Mouse (Mus musculus) hindbrain, embryonic 11.5 days (tissue): ENCODE measurements at regions not wholly inside any gene's neighbourhood (a gene's known extent, or its start where the extent isn't known, plus 50 kb on each side); places are given as distances from the start of the nearest gene placed in this dataset.

Experiments
- ATAC-seq: fragments of 200-750 bp; cut with Nextera tagmentation; 2 replicates; pipeline ENCODE4 v1.8.0; 2017; ENCODE audit warnings: mild to moderate bottlenecking, moderate TSS enrichment, moderate library complexity; ENCODE audit not compliant: low FRiP score
- DNase-seq: peaks from one replicate; pipeline ENCODE4 v3.0.0-alpha.2; 2015; ENCODE audit warnings: low spot score
- H3K27ac ChIP-seq: fragments of 300-500 bp; sonication (generic); 2 replicates; pipeline ENCODE4 v1.5.1; 2014; ENCODE audit warnings: mild to moderate bottlenecking, low read depth, low read length
- H3K27me3 ChIP-seq: fragments of 300-500 bp; sonication (generic); 2 replicates; pipeline ENCODE4 v1.6.1; 2014; ENCODE audit warnings: mild to moderate bottlenecking, low read length, moderate library complexity, mixed read lengths; ENCODE audit not compliant: control insufficient read depth, insufficient read depth
- H3K36me3 ChIP-seq: fragments of 300-500 bp; sonication (generic); 2 replicates; pipeline ENCODE4 v1.6.1; 2014; ENCODE audit warnings: mild to moderate bottlenecking, low read length, moderate library complexity, mixed read lengths; ENCODE audit not compliant: control insufficient read depth, insufficient read depth
- H3K4me1 ChIP-seq: fragments of 300-500 bp; sonication (generic); replicated peaks from 2 replicates; pipeline ENCODE4 v1.6.1; 2014; ENCODE audit warnings: low read length, mixed read lengths; ENCODE audit not compliant: control insufficient read depth, insufficient read depth
- H3K4me2 ChIP-seq: fragments of 300-500 bp; sonication (generic); replicated peaks from 2 replicates; pipeline ENCODE4 v1.6.1; 2014; ENCODE audit warnings: mild to moderate bottlenecking, low read depth, low read length
- H3K4me3 ChIP-seq: fragments of 300-500 bp; sonication (generic); 2 replicates; pipeline ENCODE4 v1.5.1; 2014; ENCODE audit warnings: low read depth, low read length
- H3K9ac ChIP-seq: fragments of 300-500 bp; sonication (generic); 2 replicates; pipeline ENCODE4 v1.6.1; 2014; ENCODE audit warnings: low read depth, low read length
- H3K9me3 ChIP-seq: fragments of 300-500 bp; sonication (generic); 2 replicates; pipeline ENCODE4 v1.6.1; 2016; ENCODE audit warnings: low read length; ENCODE audit not compliant: control insufficient read depth
- WGBS: fragments of 180-500 bp; shearing (Covaris S2); extraction: QIAGEN DNeasy Blood & Tissue Kit; methylation state at CpG from one replicate; pipeline ENCODE4 v1.1.7; 2014; 5-methylcytosine and 5-hydroxymethylcytosine counted together

DNA sequence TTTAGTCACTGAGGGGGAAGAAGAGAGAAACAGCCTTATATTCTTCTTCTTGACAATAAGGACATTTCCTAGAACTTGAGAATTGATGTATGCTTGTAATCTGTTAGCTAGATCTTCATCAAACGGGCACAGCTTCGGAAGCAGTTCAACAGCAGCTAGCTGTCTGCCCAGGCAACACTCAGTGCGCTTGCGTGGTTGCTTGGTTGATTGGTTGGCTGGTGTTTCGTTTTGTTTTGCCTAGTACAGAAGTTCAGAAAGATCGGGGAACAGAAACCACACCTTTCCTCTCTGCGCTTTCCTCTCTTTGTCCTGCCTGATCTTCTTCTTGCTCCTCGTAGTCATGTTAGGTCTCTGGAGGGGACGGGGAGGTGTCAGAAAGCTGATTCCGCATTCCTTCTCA lies 212.2 kb upstream of the Pmfbp1 start:
- H3K27me3 ChIP-seq: no peaks in the 10 kb centered on the region
- DNase-seq: no peak
- H3K9me3 ChIP-seq: no peaks in the 10 kb centered on the region
- no peak overlapping the region for H3K4me3 ChIP-seq
- WGBS: 78% methylated on average over 10 of the region's 10 CpGs
- H3K4me1 ChIP-seq: no peaks in the 10 kb centered on the region
- H3K27ac ChIP-seq: no peak overlapping the region
- H3K4me2 ChIP-seq: no peak overlapping the region
- ATAC-seq: no peak
- no peaks in the 10 kb centered on the region for H3K36me3 ChIP-seq
- H3K9ac ChIP-seq: no peak overlapping the region

DNA sequence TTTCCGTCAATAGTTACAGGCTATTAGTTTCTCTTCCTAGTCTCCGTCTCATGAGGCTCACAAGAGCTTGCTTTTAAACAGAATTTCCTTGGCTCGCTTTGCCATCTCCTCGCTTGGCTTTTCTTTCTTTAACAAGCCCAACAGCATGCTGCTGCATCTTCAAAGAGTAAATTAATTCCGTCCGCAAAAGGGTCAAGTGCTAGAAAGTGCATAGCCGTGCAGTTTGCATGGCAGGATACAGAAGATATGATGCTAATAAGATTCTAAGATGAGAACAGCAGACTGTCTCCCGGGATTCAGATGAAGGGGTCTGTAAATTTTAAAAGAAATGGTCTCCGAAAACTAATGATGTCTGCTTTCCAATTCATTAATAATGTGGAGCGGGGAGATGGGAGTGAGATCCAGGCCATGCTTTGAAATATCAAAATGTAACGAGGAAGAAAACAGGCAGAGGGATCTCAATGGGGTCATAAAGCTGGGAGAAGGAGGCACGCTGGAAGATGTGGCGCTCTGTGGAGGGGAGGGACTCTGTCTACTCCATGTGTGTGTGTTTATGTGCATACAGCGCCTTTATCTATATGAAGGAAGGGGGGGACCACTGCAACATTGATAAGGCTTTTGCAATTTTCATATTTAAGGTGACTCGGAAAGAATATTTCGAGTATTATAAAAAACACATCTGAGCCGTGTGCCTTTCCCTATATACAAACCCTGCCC lies 183.0 kb upstream of the Pmfbp1 start:
- WGBS: 60% methylated on average over 17 of the region's 17 CpGs
- Histone ChIP-seq H3K27me3 (no peaks in the 10 kb centered on the region), H3K27ac (peak overlapping the region; percentile 87), H3K9me3 (no peaks in the 10 kb centered on the region), H3K4me2 (no peak overlapping the region), H3K4me3 (no peak overlapping the region), H3K9ac (no peak overlapping the region), H3K36me3 (no peaks in the 10 kb centered on the region), H3K4me1 (peaks cover 11% of the 10 kb centered on the region)
- peak; percentile 63; the same call in 1 of the 2 replicates for ATAC-seq
- peak; percentile 25 for DNase-seq

DNA sequence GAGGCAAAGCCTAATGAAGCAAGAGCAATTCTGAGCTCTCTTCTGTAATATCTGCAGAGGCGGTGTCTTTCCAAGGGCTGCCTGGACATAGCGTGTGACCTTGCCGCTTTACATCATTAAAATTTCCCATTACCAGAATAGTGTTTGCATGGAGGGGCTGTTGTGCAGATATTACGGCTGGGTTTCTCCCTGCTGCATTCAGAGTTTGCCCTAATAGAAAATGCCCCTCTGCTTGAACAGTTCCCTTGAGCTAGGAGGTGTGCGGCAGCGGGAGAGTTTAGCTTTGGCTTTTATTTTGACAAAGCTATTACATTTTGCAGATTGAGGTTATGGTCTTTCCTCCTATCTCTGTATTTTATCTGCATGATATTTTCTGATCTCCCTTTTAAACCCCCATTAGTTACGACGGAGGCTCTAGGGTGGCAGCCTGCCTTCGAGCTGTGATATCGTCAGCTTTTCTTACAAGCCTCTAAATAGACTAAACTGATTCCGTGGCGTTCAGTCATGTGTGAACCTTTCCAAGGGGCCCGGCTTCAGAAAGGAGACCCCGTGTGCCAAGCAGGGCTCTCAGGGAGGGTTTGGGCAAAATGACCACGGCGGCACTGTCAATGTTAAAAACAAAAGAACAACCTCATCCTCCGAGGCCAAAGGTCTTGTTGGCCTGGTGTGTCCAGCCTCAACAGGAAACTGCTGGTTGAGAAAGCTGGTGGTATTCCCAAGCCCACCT lies 182.2 kb upstream of the Pmfbp1 start:
- H3K4me2 ChIP-seq: no peak overlapping the region
- no peaks in the 10 kb centered on the region for H3K9me3 ChIP-seq
- H3K27ac ChIP-seq: peak overlapping the region; percentile 87
- ATAC-seq: peak; percentile 43; the same call in 1 of the 2 replicates
- no peak overlapping the region for H3K4me3 ChIP-seq
- no peaks in the 10 kb centered on the region for H3K27me3 ChIP-seq
- no peaks in the 10 kb centered on the region for H3K36me3 ChIP-seq
- 37% methylated on average over 17 of the region's 17 CpGs for WGBS
- 0 out of 2 replicates have a peak overlapping the region, but pooled peaks have one; percentile 32 for H3K9ac ChIP-seq
- peak; percentile 39 for DNase-seq
- H3K4me1 ChIP-seq: peaks cover 11% of the 10 kb centered on the region

DNA sequence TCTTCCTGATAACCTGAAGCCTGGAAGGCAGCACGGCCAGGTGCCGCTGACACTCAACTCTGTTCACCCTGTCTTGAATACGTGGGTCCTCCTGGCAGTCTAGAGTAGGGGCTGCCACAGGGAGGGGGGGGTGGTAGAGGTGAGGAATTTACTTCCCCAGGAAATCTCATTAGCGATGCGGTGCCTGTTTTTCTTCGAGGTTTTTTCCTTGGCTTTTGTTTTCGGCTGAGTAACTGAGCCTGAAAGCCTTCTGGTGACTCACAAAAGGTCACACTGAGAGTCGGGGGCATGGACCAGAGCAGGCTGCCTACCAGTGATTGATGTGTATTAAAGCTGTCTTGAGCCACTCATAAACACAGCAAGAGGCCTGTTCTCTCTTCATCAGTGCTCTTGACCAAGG lies 181.1 kb upstream of the Pmfbp1 start:
- DNase-seq: peak; percentile 50
- H3K4me2 ChIP-seq: no peak overlapping the region

DNA sequence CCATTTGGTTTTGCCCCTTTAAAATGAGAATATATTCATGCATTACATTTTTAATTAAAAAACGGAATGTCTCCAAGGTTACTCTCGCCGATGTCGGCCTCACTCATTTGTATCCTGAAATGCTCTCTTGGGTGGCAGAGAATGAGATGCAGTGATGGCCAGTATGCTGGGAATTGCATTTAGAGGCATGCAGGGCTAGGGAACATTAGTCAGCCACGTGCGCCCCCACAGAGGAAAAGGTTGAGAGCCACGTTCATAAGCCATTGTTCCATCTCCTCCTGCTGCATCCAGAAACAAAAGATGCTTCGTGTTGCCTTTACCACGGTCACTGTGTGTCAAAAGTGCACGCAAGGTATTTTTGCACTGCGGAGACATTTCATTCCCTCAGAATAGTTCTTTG lies 172.9 kb upstream of the Pmfbp1 start:
- Histone ChIP-seq H3K4me1 (no peaks in the 10 kb centered on the region), H3K4me3 (no peak overlapping the region), H3K27ac (peak overlapping the region; percentile 77), H3K36me3 (no peaks in the 10 kb centered on the region), H3K4me2 (no peak overlapping the region), H3K9ac (no peak overlapping the region), H3K27me3 (no peaks in the 10 kb centered on the region), H3K9me3 (no peaks in the 10 kb centered on the region)
- ATAC-seq (no peak), DNase-seq (no peak)
- 41% methylated on average over 11 of the region's 11 CpGs for WGBS

More for the DNA sequence above, 181.1 kb upstream of the Pmfbp1 start:
- Histone ChIP-seq H3K9me3 (no peaks in the 10 kb centered on the region), H3K9ac (peak overlapping the region; percentile 19; the same call in 1 of the 2 replicates), H3K27me3 (no peaks in the 10 kb centered on the region), H3K4me3 (no peak overlapping the region), H3K36me3 (no peaks in the 10 kb centered on the region), H3K27ac (peak overlapping the region; percentile 87), H3K4me1 (peaks cover 11% of the 10 kb centered on the region)
- ATAC-seq: peak; percentile 59
- WGBS: 6% methylated on average over 8 of the region's 8 CpGs

DNA sequence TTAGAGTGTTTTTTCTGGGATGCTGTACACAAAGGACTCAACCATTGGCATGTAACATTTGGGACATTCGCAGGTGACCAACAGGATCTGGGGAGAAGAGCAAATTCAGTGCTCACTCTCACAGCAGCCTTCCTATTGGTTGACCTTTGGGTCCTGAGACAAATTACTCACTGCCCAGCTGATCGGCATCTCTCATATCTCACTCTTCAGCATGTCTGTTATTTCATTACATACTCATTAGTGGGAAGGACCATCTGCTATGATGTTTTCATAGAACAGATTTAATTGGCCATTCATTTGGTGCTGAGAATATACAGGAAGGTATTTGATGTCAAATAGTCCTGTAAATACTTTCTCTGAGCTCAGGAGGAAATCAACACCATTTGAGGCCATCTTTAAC lies 170.5 kb upstream of the Pmfbp1 start:
- no peaks in the 10 kb centered on the region for H3K36me3 ChIP-seq
- no peaks in the 10 kb centered on the region for H3K4me1 ChIP-seq
- no peak overlapping the region for H3K4me2 ChIP-seq
- no peak overlapping the region for H3K9ac ChIP-seq
- no peak overlapping the region for H3K27ac ChIP-seq
- ATAC-seq: no peak
- H3K27me3 ChIP-seq: no peaks in the 10 kb centered on the region
- 84% methylated on average over 2 of the region's 2 CpGs for WGBS
- no peak overlapping the region for H3K4me3 ChIP-seq
- DNase-seq: no peak
- H3K9me3 ChIP-seq: no peaks in the 10 kb centered on the region

DNA sequence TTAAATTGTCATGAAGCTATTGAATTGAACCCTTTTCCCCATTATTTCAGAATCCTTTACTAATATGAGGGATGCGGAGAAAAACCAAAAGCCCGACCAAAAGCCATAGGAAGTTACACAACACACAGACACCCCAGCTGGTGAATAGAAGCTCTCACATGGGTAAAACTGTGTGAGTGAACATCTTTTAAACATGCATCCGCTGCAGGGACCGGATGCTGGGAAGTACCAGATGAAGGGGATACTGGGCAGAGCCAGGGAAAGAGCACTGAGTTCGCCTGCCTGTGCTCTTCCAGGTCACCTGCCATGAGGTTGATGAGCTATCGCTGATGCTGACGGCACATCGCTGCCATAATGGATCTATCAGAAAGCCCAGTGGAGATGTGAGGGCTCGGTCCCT lies 169.6 kb upstream of the Pmfbp1 start:
- 86% methylated on average over 9 of the region's 9 CpGs for WGBS
- no peak overlapping the region for H3K4me3 ChIP-seq
- no peaks in the 10 kb centered on the region for H3K36me3 ChIP-seq
- no peaks in the 10 kb centered on the region for H3K27me3 ChIP-seq
- DNase-seq (no peak), ATAC-seq (no peak)
- H3K4me2 ChIP-seq: no peak overlapping the region
- no peak overlapping the region for H3K27ac ChIP-seq
- H3K9ac ChIP-seq: no peak overlapping the region
- no peaks in the 10 kb centered on the region for H3K4me1 ChIP-seq
- no peaks in the 10 kb centered on the region for H3K9me3 ChIP-seq

DNA sequence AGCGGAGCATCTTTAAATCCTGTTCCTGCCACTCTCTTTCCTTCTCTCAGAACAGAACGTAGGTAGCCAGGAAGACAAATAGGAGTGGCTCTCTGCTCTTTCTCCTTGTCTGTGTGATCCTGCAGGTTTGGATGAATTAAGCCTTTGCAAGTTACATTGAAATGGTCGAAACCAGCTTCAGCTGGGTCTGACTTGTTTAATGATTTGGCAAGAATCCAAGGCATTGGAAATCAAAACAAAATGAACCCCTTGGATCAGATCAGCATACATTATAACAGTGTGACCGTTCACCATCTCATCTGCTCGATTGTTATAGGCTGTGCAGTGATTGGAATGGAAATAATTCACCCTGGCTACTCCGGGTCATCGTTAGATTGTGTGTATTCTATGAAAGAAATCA lies 157.6 kb upstream of the Pmfbp1 start:
- Histone ChIP-seq H3K4me2 (no peak overlapping the region), H3K4me3 (no peak overlapping the region), H3K4me1 (0 out of 2 replicates have a peak, but pooled peaks cover 5% of the 10 kb centered on the region), H3K9ac (no peak overlapping the region), H3K27ac (no peak overlapping the region), H3K27me3 (no peaks in the 10 kb centered on the region), H3K9me3 (no peaks in the 10 kb centered on the region), H3K36me3 (no peaks in the 10 kb centered on the region)
- no peak for ATAC-seq
- DNase-seq: no peak
- WGBS: 84% methylated on average over 7 of the region's 7 CpGs
